Mouse (Mus musculus) adrenal gland, adult 8-10 months (tissue): ENCODE measurements around the gene Cfap65. TPM values are rescaled to one million over a fixed set of nuclear protein-coding genes. Genes with fewer than 3 reads are reported as not detected.

Experiments used
- DNase-seq: peaks from one replicate; pipeline ENCODE4 v3.0.0; 2022
- microRNA-seq, 2 experiments: library from miRNA; unstranded; fragments of <30 nt; microRNA quantifications; one replicate each; pipeline ENCODE4 v1.2.0; 2022
- total RNA-seq, 4 experiments: library from RNA; stranded (reverse); gene quantifications; 2 replicates each; pipeline ENCODE4 v1.2.4; 2022

The Cfap65 gene
- total RNA-seq, 4 experiments from 2014 or later, result 0.03 TPM; not detected in 3

- DNase-seq, result peak; percentile 33
Observed at GRCm38 (mm10) chr1:74880785-74881360, 54.5 kb downstream of the Cfap65 start.

GRCm38 (mm10) chr1:74877199-74877598 is 58.2 kb downstream of the Cfap65 start:
- no peak for DNase-seq

- DNase-seq, result no peak
Observed at GRCm38 (mm10) chr1:74872218-74872617, 63.2 kb downstream of the Cfap65 start.

- DNase-seq, result no peak
Observed at GRCm38 (mm10) chr1:74861783-74862182, 73.6 kb downstream of the Cfap65 start.

GRCm38 (mm10) chr1:74859223-74859984 is 76.0 kb downstream of the Cfap65 start:
- no peak for DNase-seq

GRCm38 (mm10) chr1:74858805-74859204 is 76.6 kb downstream of the Cfap65 start:
- DNase-seq, result no peak

GRCm38 (mm10) chr1:74858171-74858719 is 77.2 kb downstream of the Cfap65 start:
- peak; percentile 74 for DNase-seq

- no peak for DNase-seq
Observed at GRCm38 (mm10) chr1:74857677-74858076, 77.7 kb downstream of the Cfap65 start.

- no peak for DNase-seq
Observed at GRCm38 (mm10) chr1:74857201-74857600, 78.2 kb downstream of the Cfap65 start.

- DNase-seq, result no peak
Observed at GRCm38 (mm10) chr1:74856791-74857190, 78.6 kb downstream of the Cfap65 start.

- DNase-seq, result no peak
Observed at GRCm38 (mm10) chr1:74856439-74856720, 79.0 kb downstream of the Cfap65 start.

- no peak for DNase-seq
Observed at GRCm38 (mm10) chr1:74855651-74856438, 79.6 kb downstream of the Cfap65 start.

GRCm38 (mm10) chr1:74855156-74855555 is 80.2 kb downstream of the Cfap65 start:
- no peak for DNase-seq

- DNase-seq, result peak; percentile 79
Observed at GRCm38 (mm10) chr1:74854306-74855056, 80.9 kb downstream of the Cfap65 start, which contains the start of gene Cdk5r2. Gene Cdk5r2, plus strand, starts transcription at chr1:74854934.

Small RNA genes lying within 50 kb of the gene (microRNA-seq; reads per million reads assigned to microRNA genes)
- 51,042 to 69,790 reads per million in 2 experiments for gene Mir375

Other genes with a start within 250 kb of the Cfap65 start
- gene Cyp27a1, start 222.0 kb downstream of the Cfap65 start, total RNA-seq, result 10 to 100 TPM; 12.2 to 28.3 (median 14.8) TPM
- 1 to 10 TPM in 1 of 4 experiments, under 1 TPM in 1, not detected in 2; 0.55 to 1.3 TPM for gene Prkag3, start 186.4 kb downstream of the Cfap65 start, total RNA-seq
- gene Wnt6, start 163.7 kb downstream of the Cfap65 start, total RNA-seq, result 1 to 10 TPM; 3.9 to 6.6 (median 5.7) TPM
- 1 to 10 TPM in 1 of 4 experiments, under 1 TPM in 3; 0.58 to 1.0 (median 0.84) TPM for gene Wnt10a, start 144.1 kb downstream of the Cfap65 start, total RNA-seq
- 1 to 10 TPM; 4.2 to 6.2 (median 6.0) TPM for gene Cdk5r2, start 80.7 kb downstream of the Cfap65 start, total RNA-seq
- gene Fev, start 50.2 kb downstream of the Cfap65 start, total RNA-seq, result 1 to 10 TPM in 3 of 4 experiments, under 1 TPM in 1; 0.93 to 6.3 (median 2.8) TPM
- 1 to 10 TPM in 3 of 4 experiments, under 1 TPM in 1; 0.56 to 2.1 (median 1.4) TPM for gene Cryba2, start 42.5 kb downstream of the Cfap65 start, total RNA-seq
- under 1 TPM in 3 of 4 experiments, not detected in 1; 0.16 to 0.20 (median 0.18) TPM for gene Ihh, start 16.1 kb upstream of the Cfap65 start, total RNA-seq
- 1 to 10 TPM; 5.7 to 7.3 (median 7.2) TPM for gene Nhej1, start 189.6 kb upstream of the Cfap65 start, total RNA-seq
- gene Slc23a3, start 198.3 kb upstream of the Cfap65 start, total RNA-seq, result under 1 TPM; 0.15 to 0.77 (median 0.29) TPM
- 10 to 100 TPM; 38.5 to 48.6 (median 43.4) TPM for gene Cnppd1, start 207.1 kb upstream of the Cfap65 start, total RNA-seq
- 100 to 1,000 TPM in 3 of 4 experiments, 10 to 100 TPM in 1; 98.5 to 113 (median 104) TPM for gene Retreg2, start 207.2 kb upstream of the Cfap65 start, total RNA-seq
- gene Zfand2b, start 233.0 kb upstream of the Cfap65 start, total RNA-seq, result 10 to 100 TPM; 34.2 to 39.7 (median 36.2) TPM
- gene Abcb6, start 244.8 kb upstream of the Cfap65 start, total RNA-seq, result 10 to 100 TPM; 20.9 to 32.9 (median 31.4) TPM